9 mouse cellular contexts compared by ENCODE assay signal in the genomic region with DNA sequence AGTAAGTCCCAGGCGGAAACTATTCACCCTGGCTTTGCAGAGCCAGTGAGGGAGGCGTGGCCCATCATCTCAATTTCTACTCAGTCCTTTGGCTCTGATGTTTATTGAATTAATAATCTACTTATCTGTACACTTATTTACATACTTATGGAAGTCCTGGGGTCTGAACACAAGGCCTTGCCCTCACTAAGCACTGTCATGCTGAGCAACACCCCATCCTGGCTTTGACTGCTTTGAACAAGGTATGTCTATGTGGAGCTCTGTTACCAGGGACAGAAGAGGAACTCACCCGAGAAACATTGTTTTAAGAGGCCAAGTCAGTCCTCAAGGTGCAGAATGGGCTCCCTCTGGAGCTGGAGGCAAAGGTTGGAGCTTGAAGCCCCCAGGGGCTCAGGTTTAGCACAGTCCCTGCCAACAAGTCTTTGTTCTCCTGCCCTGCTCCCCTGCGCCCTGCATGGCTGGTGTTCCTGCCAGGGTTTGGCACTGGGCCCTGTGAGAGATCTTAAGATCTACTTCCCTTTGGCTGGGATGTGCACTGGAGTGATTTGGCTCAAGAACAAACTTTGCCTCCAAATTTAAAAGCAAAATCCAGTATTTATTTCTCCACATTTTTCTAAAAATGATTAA. TPM values are rescaled to one million over a fixed set of nuclear protein-coding genes. Genes with fewer than 3 reads are reported as not detected.
DNase-seq lines count a peak whose midpoint lies in the region; ATAC-seq and TF ChIP-seq lines count a peak whose summit lies in the region.
"Had no signal": no experiment of that assay in that cellular context is flagged by ENCODE, and none has a peak within 500 bp of the region (broad histone marks: within the 10 kb centered on the region; RNA-seq: fewer than 3 reads in every experiment).

No protein-coding gene starts in this region.

- peak; percentile 31 to 43 for DNase-seq in heart, adult 18-20 months
- DNase-seq in MEL (ENCODE audit: low read depth, low spot score), result peak; percentile 6
- DNase-seq in embryonic facial prominence, embryonic 14.5 days (ENCODE audit: low spot score), result peak; percentile 66
- peak; percentile 66 to 80 for DNase-seq in lung, adult 18-20 months
- DNase-seq in thymus, postnatal 25 days, result no peak
- DNase-seq in spleen, postnatal 10 days (ENCODE audit: low spot score in 2 of 2), result no peak

- TF ChIP-seq POLR2A in MEL (IDR thresholded peaks at IDR 0.05; ENCODE audit: control insufficient read depth in 1 of 2, insufficient read depth in 1 of 2, low read depth in 1 of 2, low read length in 2 of 2, poor library complexity in 1 of 2), result no peak

- H3K79me2 ChIP-seq in MEL (ENCODE audit: control insufficient read depth, insufficient read depth, low read length, poor library complexity), result no peaks in the 10 kb centered on the region

- WGBS in heart, embryonic 11.5 days (ENCODE audit: insufficient replicate concordance), result 71% methylated on average over 4 of the region's 4 CpGs
- 59% methylated on average over 4 of the region's 4 CpGs for WGBS in embryonic facial prominence, embryonic 14.5 days

- H3K9me3 ChIP-seq in heart, embryonic 11.5 days (replicated peaks; ENCODE audit: control insufficient read depth, low read length), result no peaks in the 10 kb centered on the region
- H3K9me3 ChIP-seq in MEL (replicated peaks; ENCODE audit: insufficient read depth, low read length), result no peaks in the 10 kb centered on the region
- H3K9me3 ChIP-seq in embryonic facial prominence, embryonic 14.5 days (ENCODE audit: control insufficient read depth, low read length), result no peaks in the 10 kb centered on the region

- no peaks in the 10 kb centered on the region for H3K27me3 ChIP-seq in heart, embryonic 11.5 days (ENCODE audit: control insufficient read depth, insufficient read depth, low read length)
- peaks cover 0 to 12% of the 10 kb centered on the region in 2 experiments; a peak in 3 of 4 replicates for H3K27me3 ChIP-seq in MEL (ENCODE audit: control insufficient read depth in 1 of 2, insufficient read depth in 2 of 2, low read length in 2 of 2)
- H3K27me3 ChIP-seq in embryonic facial prominence, embryonic 14.5 days (replicated peaks; ENCODE audit: control insufficient read depth, insufficient read depth, low read length), result no peaks in the 10 kb centered on the region
- H3K27me3 ChIP-seq: CH12.LX had no signal

- no peaks in the 10 kb centered on the region for H3K36me3 ChIP-seq in heart, embryonic 11.5 days (ENCODE audit: control insufficient read depth, insufficient read depth, low read length)
- no peaks in the 10 kb centered on the region for H3K36me3 ChIP-seq in MEL (ENCODE audit: control insufficient read depth in 1 of 2, insufficient read depth in 2 of 2, low read length in 2 of 2)
- H3K36me3 ChIP-seq in embryonic facial prominence, embryonic 14.5 days (ENCODE audit: control insufficient read depth, insufficient read depth, low read length), result no peaks in the 10 kb centered on the region

- H3K9ac ChIP-seq in heart, embryonic 11.5 days (ENCODE audit: low read depth, low read length), result no peak overlapping the region
- H3K9ac ChIP-seq in MEL (ENCODE audit: control insufficient read depth, low read depth, low read length, poor library complexity, severe bottlenecking), result no peak overlapping the region
- H3K9ac ChIP-seq in embryonic facial prominence, embryonic 14.5 days (ENCODE audit: low read depth, low read length), result no peak overlapping the region

- no peak overlapping the region for H3K4me2 ChIP-seq in heart, embryonic 11.5 days
- H3K4me2 ChIP-seq in embryonic facial prominence, embryonic 14.5 days (ENCODE audit: low read depth, low read length), result no peak overlapping the region

- TF ChIP-seq RAD21 in MEL (IDR thresholded peaks at IDR 0.05; ENCODE audit: low read depth, low read length), result no peak

- H3K4me3 ChIP-seq in heart, embryonic 11.5 days (ENCODE audit: low read depth, low read length), result no peak overlapping the region
- no peak overlapping the region for H3K4me3 ChIP-seq in MEL (ENCODE audit: control insufficient read depth in 1 of 2, insufficient read depth in 1 of 2, low read depth in 2 of 2, low read length in 2 of 2)
- no peak overlapping the region for H3K4me3 ChIP-seq in embryonic facial prominence, embryonic 14.5 days (ENCODE audit: low read depth, low read length)

- no peak for TF ChIP-seq CTCF in MEL (IDR thresholded peaks at IDR 0.05 in 2 of 3, conservative IDR thresholded peaks at IDR 0.05 in 1 of 3; ENCODE audit: control insufficient read depth in 1 of 3, insufficient read depth in 1 of 3, low read depth in 2 of 3, low read length in 3 of 3, poor library complexity in 1 of 3, severe bottlenecking in 1 of 3)

- no peak for ATAC-seq in heart, embryonic 11.5 days (replicated peaks; ENCODE audit: insufficient number of reproducible peaks, low FRiP score, low TSS enrichment)
- peak; percentile 53; the same call in 1 of the 2 replicates for ATAC-seq in embryonic facial prominence, embryonic 14.5 days (ENCODE audit: low read depth)
- no peak for ATAC-seq in erythroblast, adult 5-6 weeks (replicated peaks; ENCODE audit: low FRiP score, poor library complexity, severe bottlenecking)

- no peak for TF ChIP-seq EP300 in MEL (IDR thresholded peaks at IDR 0.05; ENCODE audit: low read depth in 1 of 2, low read length in 2 of 2)

- H3K27ac ChIP-seq in heart, embryonic 11.5 days (ENCODE audit: low read depth, low read length), result no peak overlapping the region
- H3K27ac ChIP-seq in MEL (ENCODE audit: control insufficient read depth, low read depth, low read length), result no peak overlapping the region
- H3K27ac ChIP-seq in embryonic facial prominence, embryonic 14.5 days (replicated peaks; ENCODE audit: low read depth, low read length), result no peak overlapping the region

- H3K4me1 ChIP-seq in heart, embryonic 11.5 days (ENCODE audit: control insufficient read depth, insufficient read depth, low read length), result no peaks in the 10 kb centered on the region
- no peaks in the 10 kb centered on the region for H3K4me1 ChIP-seq in MEL (ENCODE audit: control insufficient read depth in 1 of 2, insufficient read depth in 2 of 2, low read length in 2 of 2)
- H3K4me1 ChIP-seq in embryonic facial prominence, embryonic 14.5 days (ENCODE audit: control insufficient read depth, insufficient read depth, low read length), result peaks cover 14% of the 10 kb centered on the region; the same call in 1 of the 2 replicates

TF ChIP-seq in MEL, 35 proteins besides CTCF, POLR2A, EP300 and RAD21:
- no peak for TF ChIP-seq MYC (IDR thresholded peaks at IDR 0.05; ENCODE audit: low read depth, low read length)
- TF ChIP-seq USF1 (IDR thresholded peaks at IDR 0.05; ENCODE audit: low read depth, low read length), result no peak
TF ChIP-seq in MEL: peak in this region for 0.

RNA-seq across cellular contexts. Expression of a gene that starts 13.0 kb away (rescaled TPM):
- 10 to 100 TPM; 13.9 to 15.4 TPM for total RNA-seq in heart, adult 18-20 months (2021)
- polyA plus RNA-seq in heart, embryonic 11.5 days (2014; fragmentation: Nextera tagmentation; extraction: Ambion mirVana), result 0.37 and 0.60 TPM in 2 replicates
- not detected in 2 replicates for total RNA-seq in MEL (2012; rRNA removed)
- polyA plus RNA-seq in MEL (2012; ENCODE audit: insufficient read depth in 1 of 2, insufficient read length in 2 of 2, low read depth in 1 of 2, low replicate concordance in 2 of 2, missing spikeins in 1 of 2), result not detected
- polyA plus RNA-seq in embryonic facial prominence, embryonic 14.5 days (2014; fragmentation: Nextera tagmentation; extraction: Ambion mirVana), result 2.3 and 2.7 TPM in 2 replicates
- not detected in 2 replicates for total RNA-seq in erythroblast, adult 5-6 weeks (2015; ENCODE audit: low replicate concordance)
- not detected in 2 replicates for total RNA-seq in erythroblast, adult 5-6 weeks (2017; ENCODE audit: low replicate concordance)
- total RNA-seq: CH12.LX had no signal

RNA-seq across cellular contexts. Expression of a gene that starts 23.8 kb away (rescaled TPM):
- 100 to 1,000 TPM; 137 to 145 TPM for total RNA-seq in heart, adult 18-20 months (2021)
- 97.0 and 104 TPM in 2 replicates for polyA plus RNA-seq in heart, embryonic 11.5 days (2014; fragmentation: Nextera tagmentation; extraction: Ambion mirVana)
- total RNA-seq in MEL (2012; rRNA removed), result 97.6 and 99.4 TPM in 2 replicates
- 100 to 1,000 TPM in 1 of 2 experiments, not detected in 1; 281 TPM for polyA plus RNA-seq in MEL (2012; ENCODE audit: insufficient read depth in 1 of 2, insufficient read length in 2 of 2, low read depth in 1 of 2, low replicate concordance in 2 of 2, missing spikeins in 1 of 2)
- polyA plus RNA-seq in embryonic facial prominence, embryonic 14.5 days (2014; fragmentation: Nextera tagmentation; extraction: Ambion mirVana), result 212 and 218 TPM in 2 replicates
- 31.6 and 35.5 TPM in 2 replicates for total RNA-seq in erythroblast, adult 5-6 weeks (2015; ENCODE audit: low replicate concordance)
- 24.7 and 25.2 TPM in 2 replicates for total RNA-seq in erythroblast, adult 5-6 weeks (2017; ENCODE audit: low replicate concordance)

RNA-seq across cellular contexts. Expression of a gene that starts 58.9 kb away (rescaled TPM):
- total RNA-seq in heart, adult 18-20 months (2021), result under 1 TPM in 1 of 2 experiments, not detected in 1; 0.21 TPM
- 0.07 TPM in 1 of 2 replicates, not detected in the other for polyA plus RNA-seq in heart, embryonic 11.5 days (2014; fragmentation: Nextera tagmentation; extraction: Ambion mirVana)
- total RNA-seq in MEL (2012; rRNA removed), result 0.08 TPM in 1 of 2 replicates, not detected in the other
- under 1 TPM in 1 of 2 experiments, not detected in 1; 0.10 TPM for polyA plus RNA-seq in MEL (2012; ENCODE audit: insufficient read depth in 1 of 2, insufficient read length in 2 of 2, low read depth in 1 of 2, low replicate concordance in 2 of 2, missing spikeins in 1 of 2)
- 0.08 and 0.24 TPM in 2 replicates for polyA plus RNA-seq in embryonic facial prominence, embryonic 14.5 days (2014; fragmentation: Nextera tagmentation; extraction: Ambion mirVana)
- total RNA-seq in erythroblast, adult 5-6 weeks (2015; ENCODE audit: low replicate concordance), result not detected in 2 replicates
- not detected in 2 replicates for total RNA-seq in erythroblast, adult 5-6 weeks (2017; ENCODE audit: low replicate concordance)
- total RNA-seq: CH12.LX had no signal

Comparison
In these comparisons a context has a peak if more than half of its experiments do, and no peak if none do; other contexts are left out.
1. DNase-seq: peak in heart, adult 18-20 months (2 of 2), MEL (single experiment), embryonic facial prominence, embryonic 14.5 days (single experiment) and lung, adult 18-20 months (2 of 2); none in thymus, postnatal 25 days (single experiment) and spleen, postnatal 10 days (0 of 2).
2. RNA of a gene that starts 13.0 kb away (total RNA-seq): 13.9 to 15.4 TPM in heart, adult 18-20 months; not detected in MEL and not detected in erythroblast, adult 5-6 weeks; every median in the first group is over 10 times any median in the second.